Mouse (Mus musculus): ENCODE measurements around the gene Cxcr5.

The Cxcr5 gene

GRCm38 (mm10) chr9:44475936-44476335, 85.7 kb downstream of the Cxcr5 start:
- no peak for DNase-seq

- DNase-seq = no peak
Measured at GRCm38 (mm10) chr9:44474327-44474726, 87.3 kb downstream of the Cxcr5 start.

GRCm38 (mm10) chr9:44473184-44473583, 88.5 kb downstream of the Cxcr5 start:
- DNase-seq = no peak

- DNase-seq = no peak
Measured at GRCm38 (mm10) chr9:44468800-44469199, 92.9 kb downstream of the Cxcr5 start.

- peak; percentile 42 to 80 for DNase-seq
Measured at GRCm38 (mm10) chr9:44468224-44468623, 93.5 kb downstream of the Cxcr5 start.

GRCm38 (mm10) chr9:44461950-44462349, 99.7 kb downstream of the Cxcr5 start:
- no peak for DNase-seq
